Mouse (Mus musculus): ENCODE results near the gene Ankrd55.

GRCm38 (mm10) chr13:112335531-112335930 lies 47.3 kb downstream of the Ankrd55 start:
- TF ChIP-seq CTCF (conservative IDR thresholded peaks at IDR 0.05; ENCODE audit: insufficient read depth, insufficient read length, low read depth, low read length) (no peak), POLR2A (IDR thresholded peaks at IDR 0.05; ENCODE audit: low read depth, low read length) (no peak)
